Mouse (Mus musculus) hindbrain, embryonic 15.5 days (tissue): ENCODE measurements around the gene Itprid1. TPM values are rescaled to one million over a fixed set of nuclear protein-coding genes. Genes with fewer than 3 reads are reported as not detected.

Experiments
- ATAC-seq: fragments of 200-750 bp; cut with Nextera tagmentation; 2 replicates; pipeline ENCODE4 v1.8.0; 2017; ENCODE audit warnings: low read depth, moderate number of reproducible peaks, moderate TSS enrichment; ENCODE audit not compliant: low FRiP score
- H3K27ac ChIP-seq: fragments of 300-500 bp; sonication (generic); replicated peaks from 2 replicates; pipeline ENCODE4 v1.5.1; 2015; ENCODE audit warnings: mild to moderate bottlenecking, inconsistent platforms
- H3K27me3 ChIP-seq: fragments of 300-500 bp; sonication (generic); 2 replicates; pipeline ENCODE4 v1.6.1; 2015; ENCODE audit warnings: control low read depth, inconsistent platforms
- H3K36me3 ChIP-seq: fragments of 300-500 bp; sonication (generic); 2 replicates; pipeline ENCODE4 v1.6.1; 2015; ENCODE audit warnings: control low read depth, inconsistent platforms
- H3K4me1 ChIP-seq: fragments of 300-500 bp; sonication (generic); replicated peaks from 2 replicates; pipeline ENCODE4 v1.6.1; 2015; ENCODE audit warnings: control low read depth, inconsistent platforms
- H3K4me2 ChIP-seq: fragments of 300-500 bp; sonication (generic); 2 replicates; pipeline ENCODE4 v1.6.1; 2015; ENCODE audit warnings: moderate library complexity, mild to moderate bottlenecking, inconsistent platforms
- H3K4me3 ChIP-seq: fragments of 300-500 bp; sonication (generic); 2 replicates; pipeline ENCODE4 v1.5.1; 2015; ENCODE audit warnings: mild to moderate bottlenecking, inconsistent platforms
- H3K9ac ChIP-seq: fragments of 300-500 bp; sonication (generic); 2 replicates; pipeline ENCODE4 v1.6.1; 2015; ENCODE audit warnings: inconsistent platforms
- H3K9me3 ChIP-seq: fragments of 300-500 bp; sonication (generic); 2 replicates; pipeline ENCODE4 v1.6.1; 2016; ENCODE audit warnings: control low read depth, inconsistent platforms
- WGBS: fragments of 180-500 bp; shearing (Covaris S2); methylation state at CpG from one replicate; pipeline ENCODE4 v1.1.7; 2015; 5-methylcytosine and 5-hydroxymethylcytosine counted together
- polyA plus RNA-seq: library from polyadenylated mRNA; unstranded; fragments of >200 nt; fragmentation: Nextera tagmentation; extraction: Ambion mirVana; gene quantifications from 2 replicates; pipeline ENCODE4 v1.2.1, GENCODE M21; 2015

The Itprid1 gene
- polyA plus RNA-seq, 1 experiment from 2014 or later = 0.22 TPM

DNA sequence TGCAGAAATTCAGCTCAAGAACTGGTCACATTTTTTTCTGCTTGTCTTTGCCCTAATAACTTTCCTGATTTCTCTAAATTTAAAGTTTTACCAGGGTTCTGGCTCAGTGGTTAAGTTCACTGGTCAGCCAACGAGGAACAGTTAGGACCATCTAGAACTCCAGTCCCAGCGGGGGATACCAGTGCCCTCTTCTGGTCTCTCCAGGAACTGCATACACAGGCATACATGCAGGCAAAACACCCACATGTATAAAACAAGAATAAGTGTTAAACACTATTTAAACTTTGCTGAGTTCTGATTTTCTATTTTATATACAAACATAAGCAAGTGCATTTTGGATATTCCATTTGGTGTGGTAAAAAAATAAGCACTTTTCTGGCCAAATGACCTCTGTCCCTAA lies 188.8 kb downstream of the Itprid1 start:
- no peaks in the 10 kb centered on the region for H3K36me3 ChIP-seq
- ATAC-seq = no peak
- no peak overlapping the region for H3K9ac ChIP-seq
- H3K4me1 ChIP-seq = no peaks in the 10 kb centered on the region
- WGBS = 56% methylated on average over 2 of the region's 2 CpGs
- no peak overlapping the region for H3K4me2 ChIP-seq
- H3K27ac ChIP-seq = no peak overlapping the region
- no peak overlapping the region for H3K4me3 ChIP-seq
- no peaks in the 10 kb centered on the region for H3K27me3 ChIP-seq
- H3K9me3 ChIP-seq = no peaks in the 10 kb centered on the region

DNA sequence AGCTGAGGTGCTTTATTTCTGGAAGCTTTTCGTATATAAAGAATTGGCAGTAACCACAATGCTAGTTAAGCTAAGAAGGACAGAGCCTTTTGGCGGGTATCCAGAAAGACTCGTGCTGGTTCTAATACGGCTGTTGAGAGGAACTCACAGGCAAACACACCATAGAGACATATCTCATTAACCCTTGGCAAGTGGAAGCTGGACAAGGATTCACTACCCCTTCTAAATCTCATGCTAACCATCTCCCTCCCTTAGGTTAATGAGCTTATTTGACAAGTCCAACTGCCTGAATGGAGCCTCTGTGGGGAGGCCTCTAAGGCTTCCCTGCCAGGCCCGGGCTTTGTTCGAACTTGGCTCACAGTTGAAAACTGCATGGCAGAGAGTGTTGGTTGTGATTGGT lies 190.6 kb downstream of the Itprid1 start:
- Histone ChIP-seq H3K9ac (no peak overlapping the region), H3K4me1 (no peaks in the 10 kb centered on the region), H3K27ac (no peak overlapping the region), H3K4me2 (no peak overlapping the region), H3K9me3 (no peaks in the 10 kb centered on the region), H3K27me3 (no peaks in the 10 kb centered on the region), H3K36me3 (no peaks in the 10 kb centered on the region), H3K4me3 (no peak overlapping the region)
- WGBS = 59% methylated on average over 6 of the region's 6 CpGs
- ATAC-seq = peak; percentile 65

DNA sequence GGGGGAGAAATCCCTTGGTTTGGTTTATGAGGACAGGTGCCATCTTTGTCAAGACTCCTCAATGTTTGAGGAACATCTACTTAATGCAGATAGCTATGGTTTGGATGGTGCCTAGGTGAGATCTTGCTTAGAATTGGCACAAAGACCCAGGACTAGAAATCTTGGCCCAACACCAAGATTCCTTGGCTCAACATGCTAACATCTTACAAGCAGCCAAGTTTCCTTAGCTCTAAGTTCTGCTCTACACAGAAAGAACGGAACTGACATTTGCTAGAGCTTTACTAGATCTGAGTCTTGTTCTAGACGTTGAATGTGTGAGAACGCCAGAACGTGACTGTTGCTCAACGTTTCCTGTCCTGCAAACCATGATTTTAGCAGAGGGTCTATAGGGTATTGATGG lies 191.3 kb downstream of the Itprid1 start:
- 85% methylated on average over 5 of the region's 5 CpGs for WGBS
- Histone ChIP-seq H3K27me3 (no peaks in the 10 kb centered on the region), H3K9me3 (no peaks in the 10 kb centered on the region), H3K4me1 (no peaks in the 10 kb centered on the region), H3K27ac (no peak overlapping the region), H3K36me3 (no peaks in the 10 kb centered on the region), H3K9ac (no peak overlapping the region), H3K4me2 (no peak overlapping the region), H3K4me3 (no peak overlapping the region)
- ATAC-seq = peak; percentile 34; the same call in 1 of the 2 replicates

Other genes with a start within 250 kb of the Itprid1 start
- 29.6 and 43.9 TPM in 2 replicates for gene Neurod6, start 155.6 kb upstream of the Itprid1 start, polyA plus RNA-seq
- gene Ppp1r17, start 180.6 kb downstream of the Itprid1 start, polyA plus RNA-seq = 2.3 and 3.7 TPM in 2 replicates